Mouse (Mus musculus) bone marrow macrophage, adult 2 months (primary cell): Measurements from ENCODE around the gene Exoc6.

Experiments used
- CTCF ChIP-seq: IDR thresholded peaks from 2 replicates; pipeline ENCODE4 v1.5.1; 2012; ENCODE audit warnings: low read depth, mild to moderate bottlenecking, low read length, moderate library complexity
- POLR2A ChIP-seq: IDR thresholded peaks from 2 replicates; pipeline ENCODE4 v1.6.1; 2012; ENCODE audit warnings: mild to moderate bottlenecking, low read depth, low read length, borderline replicate concordance

DNA sequence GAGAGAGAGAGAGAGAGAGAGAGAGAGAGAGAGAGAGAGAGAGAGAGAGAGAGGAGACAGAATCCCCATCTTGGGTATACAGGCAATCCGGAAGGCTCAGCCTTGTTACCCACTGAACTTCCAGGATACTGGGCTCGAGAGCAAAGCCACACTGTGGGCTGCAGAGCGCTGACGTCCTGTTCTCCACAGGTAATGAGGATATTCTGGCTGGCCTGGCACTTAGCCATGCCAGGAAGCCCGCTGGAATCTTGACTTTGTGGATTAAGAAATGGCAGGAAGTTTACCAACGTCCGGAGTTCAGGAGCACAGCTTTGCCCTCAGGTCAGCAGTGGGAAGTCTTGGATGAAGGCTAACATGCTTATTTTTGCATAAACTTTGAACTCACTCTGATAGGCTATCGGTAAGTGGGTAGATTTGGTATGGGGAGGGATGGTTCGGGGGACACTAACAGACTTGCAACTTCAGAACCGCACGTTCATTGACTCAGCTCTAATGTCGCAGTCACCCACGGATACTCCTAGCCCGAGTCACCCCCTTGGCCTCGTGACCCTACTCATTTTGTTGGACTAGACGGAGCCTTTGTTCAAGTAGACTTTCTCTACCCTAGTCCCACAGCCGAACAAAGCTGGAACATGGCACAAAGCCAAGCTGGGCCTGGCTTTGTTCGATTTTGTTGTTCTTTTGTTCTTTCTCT, 29.3 kb upstream of the Exoc6 start:
- TF ChIP-seq CTCF = no peak
- TF ChIP-seq POLR2A = no peak
